Mouse (Mus musculus) thymus, adult 2 months (tissue): ENCODE results near the gene Gng2.

Source experiments
- CTCF ChIP-seq: fragments of 200-500 bp; IDR thresholded peaks from 2 replicates; pipeline ENCODE4 v1.5.1; 2012; ENCODE audit warnings: mild to moderate bottlenecking, control low read depth, low read length, moderate library complexity, borderline replicate concordance; ENCODE audit not compliant: control insufficient read depth, poor library complexity, insufficient read depth; ENCODE audit errors: extremely low read depth
- POLR2A ChIP-seq: fragments of 200-500 bp; IDR thresholded peaks from 2 replicates; pipeline ENCODE4 v1.6.1; 2012; ENCODE audit warnings: mild to moderate bottlenecking, low read length, control low read depth, moderate library complexity; ENCODE audit not compliant: control insufficient read depth, poor library complexity, insufficient read depth; ENCODE audit errors: extremely low read depth

- TF ChIP-seq POLR2A (no peak), CTCF (no peak)
Measured at GRCm38 (mm10) chr14:19969011-19969521, 8.4 kb downstream of the Gng2 start.
